Mouse (Mus musculus): ENCODE measurements around the gene Itga6.

- TF ChIP-seq GATA1 (IDR thresholded peaks at IDR 0.05; ENCODE audit: borderline replicate concordance, low read length) (no peak), FLI1 (IDR thresholded peaks at IDR 0.05; ENCODE audit: low read length) (no peak)
Observed at GRCm38 (mm10) chr2:71719005-71719386, 26.4 kb upstream of the Itga6 start.
